Mouse (Mus musculus) olfactory bulb, adult 2 months (tissue): ENCODE data around the gene Crb2.

ENCODE experiments used
- CTCF ChIP-seq: fragments of 200-500 bp; IDR thresholded peaks from 2 replicates; pipeline ENCODE4 v1.5.1; 2012; ENCODE audit warnings: low read depth, mild to moderate bottlenecking, low read length, moderate library complexity; ENCODE audit not compliant: insufficient read depth
- POLR2A ChIP-seq: fragments of 200-500 bp; IDR thresholded peaks from 2 replicates; pipeline ENCODE4 v1.6.1; 2012; ENCODE audit warnings: mild to moderate bottlenecking, low read depth, low read length, moderate library complexity; ENCODE audit not compliant: insufficient read depth

GRCm38 (mm10) chr2:37781421-37781820, 5.4 kb downstream of the Crb2 start:
- TF ChIP-seq POLR2A (no peak), CTCF (no peak)
